Mouse (Mus musculus) effector memory CD4-positive, alpha-beta T cell, adult 7 months (primary cell): ENCODE data around the gene Glrb. TPM values are rescaled to one million over a fixed set of nuclear protein-coding genes. Genes with fewer than 3 reads are reported as not detected.

Experiments used
- polyA plus RNA-seq: library from polyadenylated mRNA; unstranded; fragments of 100-300 nt; shearing (Covaris generic); gene quantifications from one replicate; pipeline ENCODE4 v1.2.1, GENCODE M21; 2017

The Glrb gene
- polyA plus RNA-seq: not detected

GRCm38 (mm10) chr3:80913111-80913778, at the start of gene Glrb:
Glrb (minus strand) TSS chr3:80913660.

GRCm38 (mm10) chr3:80802596-80803081, 110.8 kb downstream of the Glrb start, which contains the start of gene Gria2:
Gria2 (minus strand) TSS chr3:80802835.

Other genes starting within 250 kb of the Glrb start
- gene Gria2, start 110.8 kb downstream of the Glrb start, polyA plus RNA-seq: 0.11 TPM
- not detected for gene Pdgfc, start 122.8 kb upstream of the Glrb start, polyA plus RNA-seq